Mouse (Mus musculus): Measurements from ENCODE around the gene Tnks2.
"Not testable (repeated sequence)": the region's sequence is repeated elsewhere in the genome, so short reads cannot be mapped to it uniquely, and the experiment has no call there.

Gene Tnks2

GRCm38 (mm10) chr19:36833788-36834531 lies at the start of gene Tnks2:
Gene Tnks2 (plus strand): TSS chr19:36834232.
- peak; percentile 97 for DNase-seq (ENCODE audit: low spot score)

- no peak for DNase-seq (ENCODE audit: low spot score)
Measured at GRCm38 (mm10) chr19:36789873-36790733, 43.9 kb upstream of the Tnks2 start.

GRCm38 (mm10) chr19:36792589-36792988 lies 41.4 kb upstream of the Tnks2 start:
- DNase-seq (ENCODE audit: low spot score), result no peak

GRCm38 (mm10) chr19:36793450-36793849 lies 40.6 kb upstream of the Tnks2 start:
- DNase-seq (ENCODE audit: low spot score), result no peak

GRCm38 (mm10) chr19:36794008-36794407 lies 40.0 kb upstream of the Tnks2 start:
- DNase-seq (ENCODE audit: low spot score), result no peak

- DNase-seq (ENCODE audit: low spot score), result no peak
Measured at GRCm38 (mm10) chr19:36795277-36795676, 38.8 kb upstream of the Tnks2 start.

- DNase-seq (ENCODE audit: low spot score), result no peak
Measured at GRCm38 (mm10) chr19:36796931-36797330, 37.1 kb upstream of the Tnks2 start.

GRCm38 (mm10) chr19:36800288-36800687 lies 33.7 kb upstream of the Tnks2 start:
- no peak for DNase-seq (ENCODE audit: low spot score)

- no peak for DNase-seq (ENCODE audit: low spot score)
Measured at GRCm38 (mm10) chr19:36801856-36802641, 32.0 kb upstream of the Tnks2 start.

- DNase-seq (ENCODE audit: low spot score), result no peak
Measured at GRCm38 (mm10) chr19:36803403-36803802, 30.6 kb upstream of the Tnks2 start.

- no peak for DNase-seq (ENCODE audit: low spot score)
Measured at GRCm38 (mm10) chr19:36806842-36807241, 27.2 kb upstream of the Tnks2 start.

GRCm38 (mm10) chr19:36808426-36809105 lies 25.5 kb upstream of the Tnks2 start:
- no peak for DNase-seq (ENCODE audit: low spot score)

GRCm38 (mm10) chr19:36809476-36810168 lies 24.4 kb upstream of the Tnks2 start:
- DNase-seq (ENCODE audit: low spot score), result no peak

GRCm38 (mm10) chr19:36812011-36812410 lies 22.0 kb upstream of the Tnks2 start:
- DNase-seq (ENCODE audit: low spot score), result no peak

GRCm38 (mm10) chr19:36815396-36816271 lies 18.4 kb upstream of the Tnks2 start:
- DNase-seq (ENCODE audit: low spot score), result peak; percentile 56

- DNase-seq (ENCODE audit: low spot score), result no peak
Measured at GRCm38 (mm10) chr19:36818141-36818885, 15.7 kb upstream of the Tnks2 start.

GRCm38 (mm10) chr19:36819199-36819598 lies 14.8 kb upstream of the Tnks2 start:
- DNase-seq (ENCODE audit: low spot score), result no peak

GRCm38 (mm10) chr19:36820469-36820868 lies 13.6 kb upstream of the Tnks2 start:
- no peak for DNase-seq (ENCODE audit: low spot score)

- not testable (repeated sequence) for DNase-seq (ENCODE audit: low spot score)
Measured at GRCm38 (mm10) chr19:36821301-36821700, 12.7 kb upstream of the Tnks2 start.

Measured in layer of hippocampus, adult 11-12 months (tissue).